Mouse (Mus musculus) midbrain, embryonic 11.5 days (tissue): Measurements from ENCODE around the gene Snx30. TPM values are rescaled to one million over a fixed set of nuclear protein-coding genes. Genes with fewer than 3 reads are reported as not detected.

Experiments used
- ATAC-seq: fragments of 200-750 bp; cut with Nextera tagmentation; 2 replicates; pipeline ENCODE4 v1.8.0; 2017; ENCODE audit warnings: moderate TSS enrichment, moderate library complexity; ENCODE audit not compliant: low FRiP score
- DNase-seq: peaks from one replicate; pipeline ENCODE4 v3.0.0; 2015; ENCODE audit warnings: low spot score; ENCODE audit errors: missing footprints
- H3K27ac ChIP-seq: fragments of 300-500 bp; sonication (generic); 2 replicates; pipeline ENCODE4 v1.5.1; 2014; ENCODE audit warnings: low read depth, low read length
- H3K27me3 ChIP-seq: fragments of 300-500 bp; sonication (generic); 2 replicates; pipeline ENCODE4 v1.6.1; 2014; ENCODE audit warnings: mild to moderate bottlenecking, low read length, moderate library complexity, mixed read lengths; ENCODE audit not compliant: control insufficient read depth, insufficient read depth
- H3K36me3 ChIP-seq: fragments of 300-500 bp; sonication (generic); 2 replicates; pipeline ENCODE4 v1.6.1; 2014; ENCODE audit warnings: mild to moderate bottlenecking, low read length, moderate library complexity, mixed read lengths; ENCODE audit not compliant: control insufficient read depth, insufficient read depth
- H3K4me1 ChIP-seq: fragments of 300-500 bp; sonication (generic); 2 replicates; pipeline ENCODE4 v1.6.1; 2014; ENCODE audit warnings: low read length; ENCODE audit not compliant: control insufficient read depth, insufficient read depth
- H3K4me2 ChIP-seq: fragments of 300-500 bp; sonication (generic); 2 replicates; pipeline ENCODE4 v1.6.1; 2014; ENCODE audit warnings: mild to moderate bottlenecking, moderate library complexity
- H3K4me3 ChIP-seq: fragments of 300-500 bp; sonication (generic); 2 replicates; pipeline ENCODE4 v1.5.1; 2014; ENCODE audit warnings: low read depth, low read length
- H3K9ac ChIP-seq: fragments of 300-500 bp; sonication (generic); 2 replicates; pipeline ENCODE4 v1.6.1; 2014; ENCODE audit warnings: low read length
- H3K9me3 ChIP-seq: fragments of 300-500 bp; sonication (generic); 2 replicates; pipeline ENCODE4 v1.6.1; 2016; ENCODE audit warnings: low read length; ENCODE audit not compliant: control insufficient read depth
- WGBS: fragments of 180-500 bp; shearing (Covaris S2); extraction: QIAGEN DNeasy Blood & Tissue Kit; methylation state at CpG from one replicate; pipeline ENCODE4 v1.1.7; 2014; 5-methylcytosine and 5-hydroxymethylcytosine counted together
- polyA plus RNA-seq: library from polyadenylated mRNA; unstranded; fragments of >200 nt; fragmentation: Nextera tagmentation; extraction: Ambion mirVana; gene quantifications from 2 replicates; pipeline ENCODE4 v1.2.1, GENCODE M21; 2014

Gene Snx30
- polyA plus RNA-seq, 1 experiment from 2014 or later = 12.3 TPM

GRCm38 (mm10) chr4:59894415-59894814 is 88.8 kb downstream of the Snx30 start:
- H3K4me3 ChIP-seq = no peak overlapping the region
- H3K9ac ChIP-seq = no peak overlapping the region
- no peak for DNase-seq
- H3K27me3 ChIP-seq = no peaks in the 10 kb centered on the region
- 92% methylated on average over 8 of the region's 8 CpGs for WGBS
- 0 out of 2 replicates have a peak, but pooled peaks cover 2% of the 10 kb centered on the region for H3K36me3 ChIP-seq
- no peaks in the 10 kb centered on the region for H3K4me1 ChIP-seq
- H3K4me2 ChIP-seq = no peak overlapping the region
- H3K9me3 ChIP-seq = no peaks in the 10 kb centered on the region
- no peak for ATAC-seq
- H3K27ac ChIP-seq = no peak overlapping the region

GRCm38 (mm10) chr4:59894977-59895575 is 89.4 kb downstream of the Snx30 start:
- Histone ChIP-seq H3K36me3 (0 out of 2 replicates have a peak, but pooled peaks cover 2% of the 10 kb centered on the region), H3K4me1 (no peaks in the 10 kb centered on the region), H3K4me2 (no peak overlapping the region), H3K9me3 (no peaks in the 10 kb centered on the region), H3K4me3 (no peak overlapping the region), H3K27me3 (no peaks in the 10 kb centered on the region), H3K9ac (no peak overlapping the region), H3K27ac (no peak overlapping the region)
- ATAC-seq (no peak), DNase-seq (no peak)
- WGBS = 93% methylated on average over 3 of the region's 3 CpGs

GRCm38 (mm10) chr4:59896000-59896399 is 90.4 kb downstream of the Snx30 start:
- Histone ChIP-seq H3K9ac (no peak overlapping the region), H3K36me3 (0 out of 2 replicates have a peak, but pooled peaks cover 2% of the 10 kb centered on the region), H3K4me3 (no peak overlapping the region), H3K27ac (no peak overlapping the region), H3K4me2 (no peak overlapping the region), H3K9me3 (no peaks in the 10 kb centered on the region), H3K4me1 (no peaks in the 10 kb centered on the region), H3K27me3 (no peaks in the 10 kb centered on the region)
- DNase-seq = no peak
- WGBS = 71% methylated on average over 5 of the region's 5 CpGs
- ATAC-seq = no peak

GRCm38 (mm10) chr4:59897814-59898520 is 92.3 kb downstream of the Snx30 start:
- 87% methylated on average over 12 of the region's 12 CpGs for WGBS
- no peak for DNase-seq
- ATAC-seq = no peak
- no peak overlapping the region for H3K27ac ChIP-seq
- H3K4me3 ChIP-seq = no peak overlapping the region
- no peak overlapping the region for H3K9ac ChIP-seq
- no peaks in the 10 kb centered on the region for H3K27me3 ChIP-seq
- H3K4me1 ChIP-seq = no peaks in the 10 kb centered on the region
- H3K9me3 ChIP-seq = no peaks in the 10 kb centered on the region
- 0 out of 2 replicates have a peak, but pooled peaks cover 2% of the 10 kb centered on the region for H3K36me3 ChIP-seq
- H3K4me2 ChIP-seq = no peak overlapping the region

GRCm38 (mm10) chr4:59898521-59898919 is 92.9 kb downstream of the Snx30 start:
- ATAC-seq = no peak

GRCm38 (mm10) chr4:59901810-59902209 is 96.2 kb downstream of the Snx30 start:
- Histone ChIP-seq H3K36me3 (no peaks in the 10 kb centered on the region), H3K9ac (no peak overlapping the region), H3K27ac (no peak overlapping the region), H3K4me3 (no peak overlapping the region), H3K4me1 (no peaks in the 10 kb centered on the region), H3K27me3 (no peaks in the 10 kb centered on the region), H3K9me3 (no peaks in the 10 kb centered on the region), H3K4me2 (no peak overlapping the region)
- ATAC-seq = no peak
- 92% methylated on average over 6 of the region's 6 CpGs for WGBS
- no peak for DNase-seq

More at GRCm38 (mm10) chr4:59898521-59898919, 92.9 kb downstream of the Snx30 start:
- 0 out of 2 replicates have a peak, but pooled peaks cover 2% of the 10 kb centered on the region for H3K36me3 ChIP-seq
- DNase-seq = no peak
- no peaks in the 10 kb centered on the region for H3K9me3 ChIP-seq
- no peaks in the 10 kb centered on the region for H3K4me1 ChIP-seq
- H3K4me2 ChIP-seq = no peak overlapping the region
- 93% methylated on average over 9 of the region's 9 CpGs for WGBS
- no peak overlapping the region for H3K9ac ChIP-seq
- no peak overlapping the region for H3K4me3 ChIP-seq
- H3K27ac ChIP-seq = no peak overlapping the region
- H3K27me3 ChIP-seq = no peaks in the 10 kb centered on the region

- no peaks in the 10 kb centered on the region for H3K4me1 ChIP-seq
- no peak overlapping the region for H3K9ac ChIP-seq
- H3K9me3 ChIP-seq = no peaks in the 10 kb centered on the region
- no peak overlapping the region for H3K27ac ChIP-seq
- H3K4me2 ChIP-seq = no peak overlapping the region
- no peaks in the 10 kb centered on the region for H3K27me3 ChIP-seq
- ATAC-seq (no peak), DNase-seq (no peak)
- 67% methylated on average over 6 of the region's 6 CpGs for WGBS
- H3K36me3 ChIP-seq = no peaks in the 10 kb centered on the region
- no peak overlapping the region for H3K4me3 ChIP-seq
These were observed 96.9 kb downstream of the Snx30 start for GRCm38 (mm10) chr4:59902547-59902946.

- no peak overlapping the region for H3K4me3 ChIP-seq
- H3K9ac ChIP-seq = no peak overlapping the region
- DNase-seq (no peak), ATAC-seq (no peak)
- no peaks in the 10 kb centered on the region for H3K9me3 ChIP-seq
- H3K27ac ChIP-seq = no peak overlapping the region
- no peaks in the 10 kb centered on the region for H3K36me3 ChIP-seq
- H3K27me3 ChIP-seq = no peaks in the 10 kb centered on the region
- WGBS = 83% methylated on average over 6 of the region's 6 CpGs
- no peak overlapping the region for H3K4me2 ChIP-seq
- no peaks in the 10 kb centered on the region for H3K4me1 ChIP-seq
These were observed 101.5 kb downstream of the Snx30 start for GRCm38 (mm10) chr4:59907092-59907491.

- no peaks in the 10 kb centered on the region for H3K4me1 ChIP-seq
- H3K9ac ChIP-seq = no peak overlapping the region
- no peaks in the 10 kb centered on the region for H3K36me3 ChIP-seq
- DNase-seq = no peak
- WGBS = 54% methylated on average over 10 of the region's 10 CpGs
- no peak for ATAC-seq
- no peak overlapping the region for H3K27ac ChIP-seq
- no peaks in the 10 kb centered on the region for H3K9me3 ChIP-seq
- H3K4me2 ChIP-seq = no peak overlapping the region
- no peaks in the 10 kb centered on the region for H3K27me3 ChIP-seq
- no peak overlapping the region for H3K4me3 ChIP-seq
These were observed 102.1 kb downstream of the Snx30 start for GRCm38 (mm10) chr4:59907657-59908230.
